Mouse (Mus musculus) myocyte (in vitro differentiated cells): ENCODE results near the gene Bcl6. TPM values are rescaled to one million over a fixed set of nuclear protein-coding genes. Genes with fewer than 3 reads are reported as not detected.

Experiments
- H3K27me3 ChIP-seq: one replicate; pipeline ENCODE4 v1.6.1; 2011; ENCODE audit not compliant: control insufficient read depth, insufficient read depth, insufficient read length
- H3K36me3 ChIP-seq: one replicate; pipeline ENCODE4 v1.6.1; 2011; ENCODE audit not compliant: control insufficient read depth, insufficient read depth
- H3K4me2 ChIP-seq: one replicate; pipeline ENCODE4 v1.6.1; 2011; ENCODE audit warnings: low read depth, control low read depth
- H3K4me3 ChIP-seq: one replicate; pipeline ENCODE4 v1.5.1; 2011; ENCODE audit warnings: mild to moderate bottlenecking, control low read depth, moderate library complexity
- H3K79me2 ChIP-seq: one replicate; pipeline ENCODE4 v1.6.1; 2011; ENCODE audit not compliant: control insufficient read depth, insufficient read depth
- H3ac ChIP-seq: one replicate; pipeline ENCODE4 v1.6.1; 2011; ENCODE audit not compliant: control insufficient read depth, insufficient read length
- CEBPB ChIP-seq: IDR thresholded peaks from 2 replicates; pipeline ENCODE4 v1.6.1; 2011; ENCODE audit warnings: mild to moderate bottlenecking, moderate library complexity; ENCODE audit not compliant: poor library complexity, insufficient read depth, severe bottlenecking
- E2F4 ChIP-seq: IDR thresholded peaks from one replicate; pipeline ENCODE4 v1.6.1; 2011; ENCODE audit warnings: mild to moderate bottlenecking, control low read depth, moderate library complexity; ENCODE audit not compliant: insufficient read depth
- MAX ChIP-seq: IDR thresholded peaks from one replicate; pipeline ENCODE4 v1.6.1; 2011; ENCODE audit warnings: low read depth, mild to moderate bottlenecking, control low read depth
- MYOD1 ChIP-seq, 3 experiments: IDR thresholded peaks; one replicate each; pipeline ENCODE4 v1.6.1; 2011; ENCODE audit warnings: control low read depth in 2 of 3, low read depth in 2 of 3, mild to moderate bottlenecking in 2 of 3, moderate library complexity in 1 of 3; ENCODE audit not compliant: insufficient read length in 2 of 3, control insufficient read depth in 1 of 3
- MYOG ChIP-seq, 3 experiments: IDR thresholded peaks; one replicate each; pipeline ENCODE4 v1.6.1; 2011; ENCODE audit warnings: control low read depth in 2 of 3, low read depth in 2 of 3, mild to moderate bottlenecking in 2 of 3; ENCODE audit not compliant: insufficient read length in 2 of 3, control insufficient read depth in 1 of 3, insufficient read depth in 1 of 3
- POLR2A ChIP-seq: IDR thresholded peaks from one replicate; pipeline ENCODE4 v1.6.1; 2011; ENCODE audit warnings: low read depth, mild to moderate bottlenecking, control low read depth, moderate library complexity; ENCODE audit not compliant: insufficient read length
- POLR2AphosphoS2 ChIP-seq: IDR thresholded peaks from one replicate; pipeline ENCODE4 v1.6.1; 2011; ENCODE audit warnings: low read depth, control low read depth; ENCODE audit not compliant: insufficient read length
- REST ChIP-seq: IDR thresholded peaks from one replicate; pipeline ENCODE4 v1.6.1; 2011; ENCODE audit warnings: mild to moderate bottlenecking, control low read depth, moderate library complexity; ENCODE audit not compliant: insufficient read depth, insufficient read length
- SRF ChIP-seq: IDR thresholded peaks from one replicate; pipeline ENCODE4 v1.6.1; 2011; ENCODE audit warnings: low read depth; ENCODE audit not compliant: control insufficient read depth, insufficient read length
- TCF12 ChIP-seq: IDR thresholded peaks from one replicate; pipeline ENCODE4 v1.6.1; 2011; ENCODE audit warnings: mild to moderate bottlenecking, control low read depth; ENCODE audit not compliant: poor library complexity, insufficient read depth, severe bottlenecking
- TCF3 ChIP-seq: IDR thresholded peaks from one replicate; pipeline ENCODE4 v1.6.1; 2011; ENCODE audit warnings: low read depth, control low read depth; ENCODE audit not compliant: insufficient read length
- USF1 ChIP-seq: IDR thresholded peaks from one replicate; pipeline ENCODE4 v1.6.1; 2011; ENCODE audit warnings: low read depth, mild to moderate bottlenecking, control low read depth, moderate library complexity
- polyA plus RNA-seq: library from polyadenylated mRNA; unstranded; fragments of >200 nt; fragmentation: generic; extraction: Trizol; gene quantifications from one replicate; pipeline ENCODE4 v1.2.1, GENCODE M21; 2012; ENCODE audit warnings: missing spikeins

The Bcl6 gene
- polyA plus RNA-seq, 1 experiment: 28.5 TPM

- Histone ChIP-seq H3ac (no peak overlapping the region), H3K36me3 (no peaks in the 10 kb centered on the region), H3K4me2 (no peak overlapping the region), H3K79me2 (no peaks in the 10 kb centered on the region), H3K4me3 (no peak overlapping the region), H3K27me3 (no peaks in the 10 kb centered on the region)
- TF ChIP-seq POLR2AphosphoS2: no peak
- no peak for TF ChIP-seq CEBPB
- no peak for TF ChIP-seq MAX
- no peak for TF ChIP-seq SRF
- TF ChIP-seq POLR2A: no peak
These were observed 43.9 kb downstream of the Bcl6 start for GRCm38 (mm10) chr16:23944801-23945200.

- no peak for TF ChIP-seq TCF3
- TF ChIP-seq SRF: no peak
- TF ChIP-seq MYOG (IDR thresholded peaks at IDR 0.05; ENCODE audit: control insufficient read depth in 1 of 3, insufficient read depth in 1 of 3, insufficient read length in 2 of 3, low read depth in 2 of 3): no peak
- TF ChIP-seq POLR2A: no peak
- no peak for TF ChIP-seq USF1
- TF ChIP-seq MYOD1 (IDR thresholded peaks at IDR 0.05; ENCODE audit: control insufficient read depth in 1 of 3, insufficient read length in 2 of 3, low read depth in 2 of 3): no peak
- no peak for TF ChIP-seq MAX
- TF ChIP-seq CEBPB: no peak
- TF ChIP-seq TCF12: no peak
- TF ChIP-seq REST: no peak
- TF ChIP-seq POLR2AphosphoS2: no peak
- no peak for TF ChIP-seq E2F4
- Histone ChIP-seq H3ac (no peak overlapping the region), H3K27me3 (peaks cover 7% of the 10 kb centered on the region), H3K4me3 (no peak overlapping the region), H3K36me3 (no peaks in the 10 kb centered on the region), H3K79me2 (no peaks in the 10 kb centered on the region), H3K4me2 (no peak overlapping the region)
These were observed 54.3 kb downstream of the Bcl6 start for GRCm38 (mm10) chr16:23934397-23934796.

- H3ac ChIP-seq: no peak within 1 kb of the TSS
- peaks cover 9% of the 10 kb centered on the region for H3K27me3 ChIP-seq
- H3K36me3 ChIP-seq: no peaks in the 10 kb centered on the region
- no peaks in the 10 kb centered on the region for H3K79me2 ChIP-seq
- H3K4me2 ChIP-seq: no peak within 1 kb of the TSS
- no peak within 1 kb of the TSS for H3K4me3 ChIP-seq
- TF ChIP-seq CEBPB (no peak), MYOD1 (IDR thresholded peaks at IDR 0.05; ENCODE audit: control insufficient read depth in 1 of 3, insufficient read length in 2 of 3, low read depth in 2 of 3) (no peak), USF1 (no peak), E2F4 (no peak), TCF12 (no peak), MYOG (IDR thresholded peaks at IDR 0.05; ENCODE audit: control insufficient read depth in 1 of 3, insufficient read depth in 1 of 3, insufficient read length in 2 of 3, low read depth in 2 of 3) (no peak), MAX (no peak), TCF3 (no peak), REST (no peak), POLR2A (no peak), POLR2AphosphoS2 (no peak)
These were observed 56.4 kb downstream of the Bcl6 start, which contains the start of gene Rtp2 for GRCm38 (mm10) chr16:23932294-23932693. TSS of gene Rtp2 (minus strand) at chr16:23932394.

GRCm38 (mm10) chr16:23931275-23931674 is 57.4 kb downstream of the Bcl6 start:
- H3K4me3 ChIP-seq: no peak overlapping the region
- no peak overlapping the region for H3ac ChIP-seq
- TF ChIP-seq MYOD1 (IDR thresholded peaks at IDR 0.05; ENCODE audit: control insufficient read depth in 1 of 3, insufficient read length in 2 of 3, low read depth in 2 of 3): no peak
- no peak for TF ChIP-seq SRF
- no peak for TF ChIP-seq TCF3
- H3K4me2 ChIP-seq: no peak overlapping the region
- H3K27me3 ChIP-seq: peaks cover 13% of the 10 kb centered on the region
- no peaks in the 10 kb centered on the region for H3K79me2 ChIP-seq
- no peaks in the 10 kb centered on the region for H3K36me3 ChIP-seq

- Histone ChIP-seq H3K4me3 (no peak overlapping the region), H3K27me3 (peaks cover 13% of the 10 kb centered on the region), H3K4me2 (no peak overlapping the region), H3K36me3 (no peaks in the 10 kb centered on the region), H3K79me2 (no peaks in the 10 kb centered on the region), H3ac (no peak overlapping the region)
- TF ChIP-seq POLR2A: no peak
- TF ChIP-seq MAX: no peak
- TF ChIP-seq E2F4: no peak
- no peak for TF ChIP-seq MYOG (IDR thresholded peaks at IDR 0.05; ENCODE audit: control insufficient read depth in 1 of 3, insufficient read depth in 1 of 3, insufficient read length in 2 of 3, low read depth in 2 of 3)
- no peak for TF ChIP-seq REST
- no peak for TF ChIP-seq MYOD1 (IDR thresholded peaks at IDR 0.05; ENCODE audit: control insufficient read depth in 1 of 3, insufficient read length in 2 of 3, low read depth in 2 of 3)
- no peak for TF ChIP-seq CEBPB
- TF ChIP-seq POLR2AphosphoS2: no peak
- TF ChIP-seq USF1: no peak
- TF ChIP-seq TCF3: no peak
- no peak for TF ChIP-seq SRF
- TF ChIP-seq TCF12: no peak
These were observed 58.1 kb downstream of the Bcl6 start for GRCm38 (mm10) chr16:23930426-23931073.
